Mouse (Mus musculus): ENCODE measurements around the gene Avpr1a. TPM values are rescaled to one million over a fixed set of nuclear protein-coding genes. Genes with fewer than 3 reads are reported as not detected.
A peak's percentile ranks its signal among the peaks of the same experiment; 100 is the strongest.

Gene Avpr1a
- polyA plus RNA-seq, 1 experiment: 1.2 TPM

DNA sequence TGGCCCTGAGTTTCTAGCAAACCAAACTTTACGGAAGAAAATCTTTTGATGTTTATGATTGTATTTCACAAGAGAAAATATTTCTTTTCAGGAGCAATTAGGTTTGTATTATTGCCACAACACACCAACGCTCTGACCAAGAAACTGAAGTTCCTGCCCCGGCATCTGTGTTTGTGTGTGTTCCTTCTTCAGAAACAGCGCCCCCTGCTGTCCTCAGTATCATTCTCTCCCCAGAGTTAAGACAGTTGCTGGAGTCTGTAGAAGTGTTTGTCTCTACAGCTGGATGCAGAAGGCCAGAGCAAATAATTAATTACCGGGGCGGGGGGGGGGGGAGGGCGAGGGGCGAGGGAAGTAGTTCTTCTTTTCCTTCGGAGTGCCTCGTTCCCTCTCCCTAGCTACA lies 1.0 kb upstream of the Avpr1a start:
- no peak overlapping the region for H3K27ac ChIP-seq (ENCODE audit: control insufficient read depth, insufficient read depth, low read length)
- no peak overlapping the region for H3K4me3 ChIP-seq (ENCODE audit: control insufficient read depth, insufficient read depth, low read length)
- no peaks in the 10 kb centered on the region; the same call in 1 of the 2 replicates for H3K4me1 ChIP-seq (replicated peaks; ENCODE audit: control insufficient read depth, insufficient read depth, low read length)
- TF ChIP-seq CTCF (IDR thresholded peaks at IDR 0.05; ENCODE audit: borderline replicate concordance, control insufficient read depth, extremely low read depth, insufficient read depth, low read length, poor library complexity) (no peak), POLR2A (IDR thresholded peaks at IDR 0.05; ENCODE audit: control insufficient read depth, extremely low read depth, insufficient read depth, low read length, poor library complexity) (no peak)
- H3K36me3 ChIP-seq (ENCODE audit: control insufficient read depth, insufficient read depth, low read length): no peaks in the 10 kb centered on the region
- DNase-seq: peak; percentile 49
- 15% methylated on average over 8 of the region's 10 CpGs for WGBS
- peaks cover 14% of the 10 kb centered on the region for H3K27me3 ChIP-seq (ENCODE audit: control insufficient read depth, insufficient read depth, low read length)

DNA sequence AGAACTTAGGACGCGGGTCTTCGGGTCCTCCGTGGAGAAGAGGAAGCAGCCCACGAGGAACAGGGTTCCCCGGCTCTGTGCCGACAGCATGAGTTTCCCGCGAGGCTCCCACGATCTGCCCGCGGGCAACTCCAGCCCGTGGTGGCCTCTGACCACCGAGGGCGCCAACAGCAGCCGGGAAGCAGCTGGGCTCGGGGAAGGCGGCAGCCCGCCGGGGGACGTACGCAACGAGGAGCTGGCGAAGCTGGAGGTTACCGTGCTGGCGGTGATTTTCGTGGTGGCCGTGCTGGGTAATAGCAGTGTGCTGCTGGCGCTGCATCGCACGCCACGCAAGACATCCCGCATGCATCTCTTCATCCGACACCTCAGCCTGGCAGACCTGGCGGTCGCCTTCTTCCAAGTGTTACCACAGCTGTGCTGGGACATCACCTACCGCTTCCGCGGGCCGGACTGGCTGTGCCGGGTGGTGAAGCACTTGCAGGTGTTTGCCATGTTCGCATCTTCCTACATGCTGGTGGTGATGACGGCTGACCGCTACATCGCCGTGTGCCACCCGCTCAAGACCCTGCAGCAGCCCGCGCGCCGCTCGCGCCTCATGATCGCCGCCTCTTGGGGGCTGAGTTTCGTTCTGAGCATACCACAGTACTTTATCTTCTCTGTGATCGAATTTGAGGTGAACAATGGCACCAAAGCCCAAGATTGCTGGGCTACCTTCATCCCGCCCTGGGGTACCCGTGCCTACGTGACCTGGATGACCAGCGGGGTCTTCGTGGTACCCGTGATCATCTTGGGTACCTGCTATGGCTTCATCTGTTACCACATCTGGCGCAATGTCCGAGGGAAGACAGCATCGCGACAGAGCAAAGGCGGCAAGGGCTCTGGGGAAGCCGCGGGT lies 665 bp downstream of the Avpr1a start:
- H3K4me3 ChIP-seq (ENCODE audit: control insufficient read depth, insufficient read depth, low read length): peak overlapping the region; percentile 8

DNA sequence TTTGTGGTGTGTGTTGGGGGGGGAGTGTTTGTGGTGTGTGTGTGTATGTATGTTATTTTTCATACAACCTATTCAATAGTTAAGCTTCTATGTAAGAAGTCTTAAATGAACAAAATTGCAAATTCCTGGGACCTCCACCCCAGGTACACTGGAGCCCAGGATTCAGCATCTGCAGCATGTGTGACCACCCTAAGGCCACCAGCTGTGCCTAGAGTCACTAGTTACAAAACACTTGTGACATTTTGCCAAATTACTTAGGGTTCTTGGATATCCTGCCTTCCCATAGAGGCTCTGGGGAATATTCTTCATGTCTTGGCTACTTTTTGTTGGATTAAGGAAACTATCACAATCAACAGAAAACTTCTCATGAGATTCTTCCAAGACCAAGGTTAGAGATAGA lies 1.6 kb downstream of the Avpr1a start:
- no peak for TF ChIP-seq CTCF (IDR thresholded peaks at IDR 0.05; ENCODE audit: borderline replicate concordance, control insufficient read depth, extremely low read depth, insufficient read depth, low read length, poor library complexity)
- TF ChIP-seq POLR2A (IDR thresholded peaks at IDR 0.05; ENCODE audit: control insufficient read depth, extremely low read depth, insufficient read depth, low read length, poor library complexity): no peak
- H3K27me3 ChIP-seq (ENCODE audit: control insufficient read depth, insufficient read depth, low read length): peaks cover 14% of the 10 kb centered on the region
- no peaks in the 10 kb centered on the region; the same call in 1 of the 2 replicates for H3K4me1 ChIP-seq (replicated peaks; ENCODE audit: control insufficient read depth, insufficient read depth, low read length)
- no peaks in the 10 kb centered on the region for H3K36me3 ChIP-seq (ENCODE audit: control insufficient read depth, insufficient read depth, low read length)
- no peak overlapping the region for H3K4me3 ChIP-seq (ENCODE audit: control insufficient read depth, insufficient read depth, low read length)
- no peak for DNase-seq
- H3K27ac ChIP-seq (ENCODE audit: control insufficient read depth, insufficient read depth, low read length): no peak overlapping the region

More for the DNA sequence above, 665 bp downstream of the Avpr1a start:
- WGBS: 2% methylated on average over 70 of the region's 70 CpGs
- Histone ChIP-seq H3K4me1 (replicated peaks; ENCODE audit: control insufficient read depth, insufficient read depth, low read length) (no peaks in the 10 kb centered on the region; the same call in 1 of the 2 replicates), H3K36me3 (ENCODE audit: control insufficient read depth, insufficient read depth, low read length) (no peaks in the 10 kb centered on the region), H3K27ac (ENCODE audit: control insufficient read depth, insufficient read depth, low read length) (no peak overlapping the region), H3K27me3 (ENCODE audit: control insufficient read depth, insufficient read depth, low read length) (peaks cover 14% of the 10 kb centered on the region)
- 0 out of 2 replicates have a peak, but pooled peaks have one; percentile 21 for TF ChIP-seq POLR2A (IDR thresholded peaks at IDR 0.05; ENCODE audit: control insufficient read depth, extremely low read depth, insufficient read depth, low read length, poor library complexity)
- no peak for TF ChIP-seq CTCF (IDR thresholded peaks at IDR 0.05; ENCODE audit: borderline replicate concordance, control insufficient read depth, extremely low read depth, insufficient read depth, low read length, poor library complexity)
- no peak for DNase-seq

DNA sequence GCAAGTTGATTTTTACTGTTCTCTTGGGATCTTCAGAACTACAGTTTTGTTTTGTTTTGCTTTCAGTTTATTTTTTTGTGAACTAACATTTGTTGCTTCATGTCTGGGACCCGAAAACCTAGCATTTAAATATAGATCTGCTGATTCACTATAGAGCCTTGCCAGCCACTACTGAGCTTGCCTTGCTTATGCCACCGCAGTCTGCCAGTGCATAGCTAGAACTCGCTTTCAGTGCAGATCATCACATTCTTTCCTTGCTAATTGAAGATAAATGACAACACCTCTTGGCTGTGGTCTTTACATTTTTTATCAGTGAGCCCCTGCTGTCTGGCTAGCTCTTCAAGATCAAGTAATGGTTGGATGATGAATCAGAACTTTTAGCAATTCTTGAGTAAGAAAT lies 5.2 kb downstream of the Avpr1a start:
- 19% methylated on average over 3 of the region's 3 CpGs for WGBS
- H3K36me3 ChIP-seq (ENCODE audit: control insufficient read depth, insufficient read depth, low read length): no peaks in the 10 kb centered on the region
- no peak for DNase-seq
- H3K27me3 ChIP-seq (ENCODE audit: control insufficient read depth, insufficient read depth, low read length): peaks cover 10% of the 10 kb centered on the region
- no peak for TF ChIP-seq POLR2A (IDR thresholded peaks at IDR 0.05; ENCODE audit: control insufficient read depth, extremely low read depth, insufficient read depth, low read length, poor library complexity)
- H3K4me3 ChIP-seq (ENCODE audit: control insufficient read depth, insufficient read depth, low read length): no peak overlapping the region
- no peak overlapping the region for H3K27ac ChIP-seq (ENCODE audit: control insufficient read depth, insufficient read depth, low read length)
- H3K4me1 ChIP-seq (replicated peaks; ENCODE audit: control insufficient read depth, insufficient read depth, low read length): no peaks in the 10 kb centered on the region; the same call in 1 of the 2 replicates

DNA sequence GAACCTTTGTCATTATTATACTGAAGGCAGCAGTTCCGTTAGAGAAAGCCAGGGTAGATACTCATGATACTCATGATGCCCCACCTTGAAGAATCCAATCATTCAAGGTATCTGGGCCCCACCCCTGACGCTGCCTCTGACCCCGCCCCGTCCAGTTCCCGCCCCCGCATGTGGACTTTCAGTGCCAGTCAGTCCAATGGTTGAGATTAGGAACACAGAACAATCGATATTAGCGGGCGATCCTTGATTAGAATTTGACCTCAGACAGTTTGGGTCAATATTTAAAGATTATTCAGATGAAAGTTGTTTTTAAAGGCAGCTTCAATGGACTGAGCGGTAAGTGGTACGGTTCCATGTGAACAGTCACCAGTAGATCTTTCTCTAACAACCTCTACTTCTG lies 7.5 kb downstream of the Avpr1a start:
- WGBS: 97% methylated on average over 11 of the region's 11 CpGs
- no peak overlapping the region for H3K27ac ChIP-seq (ENCODE audit: control insufficient read depth, insufficient read depth, low read length)
- no peak for DNase-seq
- no peak overlapping the region for H3K4me3 ChIP-seq (ENCODE audit: control insufficient read depth, insufficient read depth, low read length)
- no peaks in the 10 kb centered on the region for H3K36me3 ChIP-seq (ENCODE audit: control insufficient read depth, insufficient read depth, low read length)
- no peaks in the 10 kb centered on the region for H3K4me1 ChIP-seq (replicated peaks; ENCODE audit: control insufficient read depth, insufficient read depth, low read length)
- TF ChIP-seq CTCF (IDR thresholded peaks at IDR 0.05; ENCODE audit: borderline replicate concordance, control insufficient read depth, extremely low read depth, insufficient read depth, low read length, poor library complexity): no peak
- TF ChIP-seq POLR2A (IDR thresholded peaks at IDR 0.05; ENCODE audit: control insufficient read depth, extremely low read depth, insufficient read depth, low read length, poor library complexity): no peak
- no peaks in the 10 kb centered on the region; the same call in 1 of the 2 replicates for H3K27me3 ChIP-seq (ENCODE audit: control insufficient read depth, insufficient read depth, low read length)

DNA sequence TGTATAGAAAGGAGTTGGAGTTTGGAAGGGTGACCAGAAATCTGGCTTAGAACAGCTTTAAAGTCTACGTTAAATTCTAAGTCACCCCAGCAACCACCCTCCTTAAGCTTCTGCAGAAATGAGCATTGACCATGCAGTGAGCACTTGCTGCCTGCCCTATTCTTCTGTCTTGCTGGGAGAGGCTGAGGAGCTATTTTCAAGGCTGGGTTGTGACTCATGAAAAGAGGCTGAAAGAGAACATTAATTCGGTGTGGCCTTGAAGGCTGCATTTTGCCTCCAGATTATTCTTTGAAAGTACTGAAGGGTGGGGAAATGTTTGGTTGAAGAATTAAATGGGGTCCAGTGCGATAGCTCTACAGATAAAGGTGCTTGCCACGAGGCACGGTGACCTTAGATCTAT lies 28.5 kb downstream of the Avpr1a start:
- TF ChIP-seq CTCF (IDR thresholded peaks at IDR 0.05; ENCODE audit: borderline replicate concordance, control insufficient read depth, extremely low read depth, insufficient read depth, low read length, poor library complexity) (no peak), POLR2A (IDR thresholded peaks at IDR 0.05; ENCODE audit: control insufficient read depth, extremely low read depth, insufficient read depth, low read length, poor library complexity) (no peak)
- no peak for DNase-seq
- H3K36me3 ChIP-seq (ENCODE audit: control insufficient read depth, insufficient read depth, low read length): no peaks in the 10 kb centered on the region
- H3K27ac ChIP-seq (ENCODE audit: control insufficient read depth, insufficient read depth, low read length): no peak overlapping the region
- no peaks in the 10 kb centered on the region for H3K27me3 ChIP-seq (ENCODE audit: control insufficient read depth, insufficient read depth, low read length)
- no peaks in the 10 kb centered on the region for H3K4me1 ChIP-seq (replicated peaks; ENCODE audit: control insufficient read depth, insufficient read depth, low read length)
- H3K4me3 ChIP-seq (ENCODE audit: control insufficient read depth, insufficient read depth, low read length): no peak overlapping the region
- 96% methylated on average over 5 of the region's 5 CpGs for WGBS

Measured in thymus, adult 2 months (tissue).